Mouse (Mus musculus): Measurements from ENCODE around the gene Kcnip4.

The Kcnip4 gene

DNA sequence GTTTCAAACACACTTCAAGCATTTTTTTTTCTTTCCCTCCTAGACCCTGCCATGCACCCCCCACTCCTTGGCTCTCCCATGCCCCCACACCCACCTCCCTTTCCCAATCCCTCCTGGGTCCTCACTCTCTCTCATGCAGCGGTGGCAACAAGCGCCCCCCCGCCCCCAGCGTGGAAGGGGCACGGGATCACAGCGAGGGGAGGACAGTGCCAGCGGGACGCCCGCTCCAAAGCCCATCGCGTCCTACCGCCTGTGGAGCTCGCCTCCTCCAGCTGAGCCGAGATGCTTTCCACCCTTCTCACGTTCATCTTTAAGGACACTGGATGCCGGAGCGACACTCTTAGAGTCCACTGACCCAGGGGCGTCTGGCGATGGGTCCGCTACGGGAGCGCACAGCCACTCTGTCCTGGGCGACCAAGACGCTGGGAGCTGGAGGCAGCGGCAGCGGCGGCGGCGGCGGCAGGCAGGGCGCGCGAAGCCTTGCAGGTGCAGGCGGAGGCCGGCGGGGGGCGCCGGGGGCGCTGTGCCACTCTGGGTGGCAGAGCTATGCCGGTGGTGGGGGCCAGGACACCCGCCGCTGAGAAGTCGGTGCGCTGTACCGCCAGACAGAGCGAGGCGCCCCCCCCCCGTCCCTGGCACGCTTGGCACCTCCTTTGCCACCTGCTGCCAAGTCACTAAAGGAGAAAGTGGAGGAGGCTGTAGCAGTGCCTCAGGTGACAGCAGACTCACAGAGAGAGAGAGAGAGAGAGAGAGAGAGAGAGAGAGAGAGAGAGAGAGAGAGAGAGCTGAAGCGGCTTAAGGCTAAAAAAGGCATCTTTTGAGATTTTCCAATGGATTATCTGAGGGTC is at the start of gene Kcnip4:
Kcnip4 (minus strand) TSS at position 514 of the 848 bp plus-strand sequence.
- DNase-seq (ENCODE audit: low spot score in 2 of 2) = no peak

DNA sequence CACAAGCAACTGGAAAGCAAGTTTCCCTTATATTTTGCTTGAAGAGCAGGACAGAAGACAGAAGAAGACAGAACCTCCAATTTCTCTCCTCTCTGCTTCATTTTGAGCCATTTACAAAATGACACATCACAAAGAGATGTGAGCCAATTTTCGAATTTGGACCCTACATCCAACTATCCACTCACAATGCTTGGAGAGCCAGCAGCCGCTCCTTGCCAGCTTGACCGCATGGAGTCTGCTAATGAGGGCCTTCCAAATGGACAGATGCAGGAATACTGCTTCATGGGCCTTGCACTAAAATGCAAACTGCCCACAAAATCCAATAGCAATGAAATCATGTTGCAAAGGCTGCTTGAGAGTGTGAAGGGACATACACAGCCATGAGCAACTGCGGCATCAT is 47.2 kb upstream of the Kcnip4 start:
- DNase-seq (ENCODE audit: low spot score in 2 of 2) = no peak

DNA sequence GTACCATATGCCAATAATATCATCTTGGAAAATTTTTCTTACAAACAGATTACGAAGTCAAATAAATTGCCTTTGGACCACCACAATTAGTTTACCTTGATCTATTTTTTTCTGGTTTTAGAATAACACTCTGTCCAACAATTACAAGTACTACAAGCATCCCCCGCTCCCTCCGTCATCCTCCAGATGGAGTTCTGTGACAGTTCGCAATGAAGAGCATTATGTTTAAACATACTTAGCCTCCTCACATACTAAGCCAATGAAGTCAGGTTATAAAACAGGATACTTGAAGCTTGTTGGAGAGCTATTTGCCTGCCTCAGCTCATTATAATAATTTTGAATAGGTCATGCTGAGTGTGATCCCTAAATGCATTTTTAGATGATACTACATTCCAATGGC is 39.0 kb upstream of the Kcnip4 start:
- DNase-seq (ENCODE audit: low spot score in 2 of 2) = no peak

DNA sequence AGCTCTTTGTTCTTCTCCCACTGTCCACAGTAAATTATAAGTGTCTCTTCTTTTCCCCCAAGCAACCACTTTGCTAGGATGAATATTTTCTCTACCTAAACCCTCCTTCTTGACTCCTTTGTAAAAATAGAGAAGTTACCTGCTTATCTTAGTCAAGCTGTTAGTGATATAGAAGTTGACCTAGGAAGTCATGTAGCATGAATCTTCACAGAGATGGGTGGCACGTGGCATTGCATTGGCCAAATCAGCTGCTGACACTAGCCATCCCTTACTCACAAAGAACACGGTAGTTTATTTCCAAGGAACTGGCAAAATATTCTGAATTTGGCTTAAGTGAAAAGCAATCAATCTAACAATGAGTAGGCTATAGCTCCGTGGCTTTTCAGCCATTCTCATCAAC is 32.7 kb upstream of the Kcnip4 start:
- DNase-seq (ENCODE audit: low spot score in 2 of 2) = no peak

DNA sequence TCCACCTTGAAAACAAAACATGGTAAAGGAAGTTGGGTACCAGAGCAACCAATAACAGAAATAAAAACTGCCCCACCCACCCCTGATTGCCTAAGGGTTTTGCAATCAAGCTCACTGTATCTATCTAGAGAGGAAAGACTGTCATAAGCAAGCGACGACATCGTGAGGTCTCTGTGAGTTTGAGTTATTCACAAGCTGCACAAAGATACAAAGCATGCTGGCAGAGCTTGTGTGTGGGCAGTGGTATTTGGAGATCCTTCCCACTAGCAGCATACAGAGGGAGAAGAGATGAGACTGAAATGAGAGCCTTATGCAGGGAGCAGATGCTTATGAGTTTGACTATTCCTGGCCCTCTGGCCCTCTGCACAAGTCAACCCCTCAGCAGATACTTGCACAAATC is 23.2 kb upstream of the Kcnip4 start:
- no peak for DNase-seq (ENCODE audit: low spot score in 2 of 2)

DNA sequence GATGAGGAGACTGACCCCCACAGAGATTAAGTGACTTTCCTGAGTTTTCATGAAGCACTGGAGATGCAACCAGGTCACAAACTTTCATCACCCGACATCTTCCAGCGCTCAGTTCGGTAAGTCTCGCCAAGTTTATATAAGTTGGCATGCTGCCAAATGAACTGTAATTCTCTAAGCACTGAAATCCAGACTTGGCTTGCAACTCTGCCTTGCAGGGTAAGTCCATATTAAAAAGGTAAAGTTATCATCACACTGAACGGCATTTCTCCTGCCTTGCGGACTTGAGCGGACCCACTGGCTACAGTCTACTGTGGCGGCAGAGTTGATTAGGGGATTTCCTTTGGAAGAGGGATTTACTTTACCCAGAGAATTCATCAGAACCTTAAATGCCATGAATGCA is 4.7 kb upstream of the Kcnip4 start:
- DNase-seq (ENCODE audit: low spot score in 2 of 2) = no peak

DNA sequence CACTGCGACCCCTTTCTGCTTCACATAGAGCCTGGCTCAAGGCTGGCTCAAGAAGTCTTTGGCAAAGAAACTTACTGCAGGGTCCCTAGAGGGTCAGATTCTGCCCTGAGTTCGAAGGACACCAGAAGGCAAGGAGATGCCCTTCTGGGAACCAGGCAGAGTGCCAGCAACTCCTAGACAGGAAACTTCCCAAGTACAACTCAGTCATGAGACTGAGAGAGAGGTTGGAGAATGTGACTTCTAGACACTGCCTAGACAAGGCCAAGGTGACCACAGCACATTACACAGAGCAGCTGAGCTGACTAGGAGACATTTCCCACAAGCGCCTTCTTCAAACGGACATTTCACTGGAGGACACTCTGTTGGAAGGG is 520 bp upstream of the Kcnip4 start:
- no peak for DNase-seq (ENCODE audit: low spot score in 2 of 2)

DNA sequence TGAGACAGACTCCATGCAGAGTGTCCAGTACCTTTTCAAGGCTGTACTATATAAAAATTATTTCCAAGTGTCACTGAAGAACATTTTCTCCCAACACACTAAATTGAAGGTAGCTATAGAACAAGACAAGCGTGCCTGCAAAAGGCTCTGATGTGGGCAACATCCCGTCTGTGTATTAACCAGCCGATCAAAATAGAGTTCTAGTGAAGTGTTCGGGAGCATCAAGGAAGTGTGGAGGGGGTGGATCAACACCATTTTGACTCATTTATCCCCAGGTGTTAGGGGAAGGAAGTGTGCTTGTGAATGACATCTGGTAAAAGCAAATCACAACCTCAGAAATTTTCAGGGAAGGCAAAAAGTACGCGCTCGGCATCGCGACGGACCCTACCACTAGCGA is 712 bp downstream of the Kcnip4 start:
- DNase-seq (ENCODE audit: low spot score in 2 of 2) = no peak

DNA sequence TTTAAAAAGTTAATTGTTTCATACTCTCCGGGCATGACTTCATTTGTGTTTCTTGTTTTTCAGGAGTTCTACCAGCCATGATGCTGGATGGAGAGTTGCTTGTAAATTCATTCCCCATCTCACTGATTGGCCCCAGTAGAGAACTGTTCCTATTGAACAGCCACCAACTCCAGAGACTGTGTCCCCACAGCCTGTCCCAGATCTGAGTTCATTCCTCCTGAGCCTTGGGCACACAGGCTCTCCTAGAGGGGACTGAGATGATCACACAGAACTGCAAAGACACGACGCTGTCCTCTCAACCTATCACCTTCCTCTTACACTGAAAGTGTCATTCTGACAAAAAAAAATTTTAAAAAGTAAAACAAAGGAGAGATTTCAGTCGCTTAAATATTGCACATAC is 1.7 kb downstream of the Kcnip4 start:
- DNase-seq (ENCODE audit: low spot score in 2 of 2) = no peak

DNA sequence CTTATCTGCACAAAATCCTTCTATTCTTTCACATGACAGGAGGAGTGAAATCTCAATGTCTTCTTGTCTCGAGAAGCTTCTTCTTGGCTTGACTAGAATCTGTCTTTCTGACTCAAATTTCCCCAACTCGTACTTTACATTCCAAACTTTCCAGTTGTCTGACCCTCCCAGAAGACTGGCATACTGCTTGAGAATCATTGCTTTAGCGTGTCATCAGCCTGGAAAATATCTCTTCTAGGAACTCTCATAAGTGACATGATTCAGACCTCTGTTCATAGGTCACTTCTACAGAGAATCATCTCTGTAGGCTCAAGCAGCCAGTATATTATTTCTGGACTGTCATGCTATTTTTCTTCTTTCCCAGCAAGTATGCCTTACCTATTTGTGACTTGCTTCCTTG is 26.0 kb downstream of the Kcnip4 start:
- no peak for DNase-seq (ENCODE audit: low spot score in 2 of 2)

DNA sequence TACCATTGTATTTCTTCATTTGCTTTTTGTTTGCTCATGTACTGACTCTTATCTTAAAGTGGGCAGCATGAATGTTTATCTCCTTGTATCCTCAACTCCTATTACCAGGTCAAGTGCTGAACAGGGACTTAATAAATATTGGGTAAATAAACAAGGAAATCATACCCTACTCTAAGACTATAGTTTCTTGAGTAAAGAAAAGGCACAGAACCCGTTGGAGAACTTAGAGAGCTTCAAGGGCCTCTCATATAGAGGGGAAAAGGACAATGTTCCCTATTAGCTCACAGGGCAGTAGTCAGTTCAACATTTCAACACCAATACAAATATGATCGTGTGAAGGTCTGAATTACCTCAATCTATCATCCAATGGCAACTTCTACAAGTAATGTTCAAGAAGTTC is 37.4 kb downstream of the Kcnip4 start:
- DNase-seq (ENCODE audit: low spot score in 2 of 2) = no peak

DNA sequence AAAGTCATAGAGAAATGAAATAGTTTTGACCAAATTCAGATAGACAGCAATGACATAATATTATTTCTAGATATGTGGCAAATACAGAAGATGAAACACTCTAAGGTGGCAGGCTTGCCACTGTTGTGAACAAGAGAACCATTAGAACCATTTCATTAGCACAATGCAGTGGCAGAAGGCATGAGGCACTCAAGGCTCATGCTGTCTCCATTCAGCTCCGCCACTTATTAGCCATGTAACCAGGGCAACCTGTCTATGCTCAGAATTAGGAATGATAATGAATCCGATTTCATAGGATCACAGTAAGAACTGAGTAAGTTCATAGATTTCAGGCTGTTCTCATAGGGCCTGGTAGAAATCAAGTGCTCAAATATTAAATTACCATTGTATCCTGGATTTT is 54.0 kb downstream of the Kcnip4 start:
- DNase-seq (ENCODE audit: low spot score in 2 of 2) = no peak

DNA sequence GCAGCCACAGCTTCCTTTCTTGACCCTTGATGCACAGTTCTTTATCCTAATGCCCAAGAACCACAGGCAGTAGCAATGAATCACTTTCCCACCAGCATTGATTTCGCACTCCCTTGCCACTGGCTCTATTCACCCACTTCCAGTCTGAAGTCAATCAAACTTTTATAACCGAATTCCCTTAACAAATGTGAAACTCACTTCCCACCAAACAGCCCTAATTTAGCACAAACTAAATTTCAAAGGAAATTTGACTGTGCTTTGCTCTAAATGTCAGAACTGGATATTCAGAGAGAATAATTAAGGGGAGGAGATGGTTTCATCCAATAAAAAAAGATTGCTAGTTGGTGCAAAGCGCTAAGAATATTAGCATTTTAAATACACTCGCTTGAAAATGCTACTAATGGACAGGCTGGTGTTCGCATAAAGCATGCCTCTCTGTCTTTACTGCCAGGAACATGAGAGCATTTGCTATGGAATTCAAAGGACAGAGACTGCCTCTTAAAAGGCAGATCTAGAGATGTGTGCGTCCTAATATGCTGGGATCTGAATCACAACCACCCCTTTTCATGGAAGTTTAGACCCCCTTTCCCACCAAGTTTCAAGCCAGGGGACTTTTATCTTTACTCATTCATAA is 63.9 kb downstream of the Kcnip4 start:
- DNase-seq (ENCODE audit: low spot score in 2 of 2) = no peak

DNA sequence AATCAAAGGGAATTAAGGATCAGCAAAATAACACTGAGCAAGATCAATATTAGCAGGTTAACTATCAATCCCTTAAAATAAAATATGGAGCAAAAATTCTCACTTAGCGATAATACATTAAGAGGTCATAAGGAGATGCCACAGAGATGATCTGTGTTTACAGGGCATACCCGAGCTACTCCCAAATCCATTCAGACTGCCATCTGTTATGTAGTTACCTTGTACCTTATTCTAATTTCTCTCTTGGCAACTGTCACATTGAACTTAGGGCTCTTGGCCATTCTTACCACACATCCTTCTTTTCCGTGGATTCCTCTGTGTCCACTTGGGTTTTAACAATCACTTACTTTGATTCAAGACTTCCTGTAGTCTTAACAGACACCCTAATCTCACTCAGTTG is 71.6 kb downstream of the Kcnip4 start:
- no peak for DNase-seq (ENCODE audit: low spot score in 2 of 2)

DNA sequence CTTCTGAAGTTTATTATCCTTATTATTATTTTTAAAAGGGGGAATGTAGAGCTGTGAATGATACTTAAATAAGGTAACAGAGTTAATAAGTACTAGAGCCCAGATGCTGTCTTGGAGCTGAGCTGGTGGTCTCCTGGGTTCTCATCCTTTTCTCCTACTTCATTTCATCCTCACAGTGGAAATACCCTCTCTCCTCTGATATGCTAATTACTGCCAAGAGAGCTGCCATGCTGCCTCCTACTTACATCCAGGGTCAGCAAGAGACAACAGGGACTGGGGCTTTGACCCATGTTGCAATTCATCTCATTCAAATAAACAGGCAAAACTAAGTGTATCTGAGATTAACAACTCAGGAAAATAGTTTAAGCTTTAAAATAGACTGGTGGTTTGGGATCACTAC is 73.4 kb downstream of the Kcnip4 start:
- no peak for DNase-seq (ENCODE audit: low spot score in 2 of 2)

DNA sequence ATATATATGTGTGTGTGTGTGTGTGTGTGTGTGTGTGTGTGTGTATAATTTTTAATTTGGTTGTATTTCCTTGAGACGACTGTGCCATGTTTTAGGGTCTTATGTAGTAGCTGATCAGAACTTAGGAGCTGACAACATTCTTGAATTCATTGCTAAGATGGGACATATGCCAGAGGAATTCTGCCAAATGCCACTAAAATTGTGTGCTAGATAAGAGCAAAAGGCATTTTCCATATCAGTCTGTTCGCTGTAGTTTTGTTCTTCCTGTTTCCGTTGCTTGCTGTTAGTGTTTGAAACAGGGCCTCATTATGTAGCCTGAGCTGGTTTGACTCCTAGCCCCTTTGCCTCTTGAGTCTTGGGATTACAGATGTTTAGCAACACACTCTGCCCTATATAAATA is 73.8 kb downstream of the Kcnip4 start:
- no peak for DNase-seq (ENCODE audit: low spot score in 2 of 2)

DNA sequence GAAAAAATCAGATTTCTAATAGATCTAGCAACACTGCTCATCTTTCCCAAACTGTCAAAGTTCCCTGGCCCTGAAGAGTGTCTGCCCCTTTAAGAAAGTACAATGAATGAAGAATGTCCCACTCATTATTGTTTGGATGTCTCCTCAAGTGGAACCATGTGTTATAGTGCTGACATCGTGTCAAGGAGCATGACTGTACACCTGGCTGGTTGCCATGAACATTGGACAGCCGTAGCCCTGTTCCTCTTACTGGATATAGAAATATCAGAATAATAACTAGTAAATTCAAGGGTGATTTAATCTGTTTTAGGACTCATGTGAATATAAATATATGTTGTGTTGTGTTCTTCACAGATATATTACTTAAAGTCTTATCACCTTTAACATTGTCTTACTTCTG is 87.5 kb downstream of the Kcnip4 start:
- DNase-seq (ENCODE audit: low spot score in 2 of 2) = no peak

DNA sequence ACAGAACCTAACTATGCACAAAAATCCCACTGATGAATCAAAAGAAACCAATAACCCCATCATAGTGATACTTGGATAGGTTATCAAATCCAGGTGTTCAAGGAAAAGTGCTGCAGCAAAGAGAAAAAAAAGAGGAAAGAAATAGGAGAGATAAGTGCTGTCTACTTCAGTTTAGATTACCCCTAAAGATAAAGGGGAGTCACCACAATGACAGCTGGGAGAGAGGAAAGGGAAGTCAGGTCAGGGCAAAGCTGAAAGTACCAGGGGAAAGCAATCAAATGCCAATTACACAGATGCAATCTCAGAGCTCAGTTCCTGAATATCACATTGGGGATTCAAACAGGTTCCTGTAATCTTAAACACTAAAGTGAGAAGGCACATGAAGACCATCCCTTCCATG is 97.0 kb downstream of the Kcnip4 start:
- no peak for DNase-seq (ENCODE audit: low spot score in 2 of 2)

DNA sequence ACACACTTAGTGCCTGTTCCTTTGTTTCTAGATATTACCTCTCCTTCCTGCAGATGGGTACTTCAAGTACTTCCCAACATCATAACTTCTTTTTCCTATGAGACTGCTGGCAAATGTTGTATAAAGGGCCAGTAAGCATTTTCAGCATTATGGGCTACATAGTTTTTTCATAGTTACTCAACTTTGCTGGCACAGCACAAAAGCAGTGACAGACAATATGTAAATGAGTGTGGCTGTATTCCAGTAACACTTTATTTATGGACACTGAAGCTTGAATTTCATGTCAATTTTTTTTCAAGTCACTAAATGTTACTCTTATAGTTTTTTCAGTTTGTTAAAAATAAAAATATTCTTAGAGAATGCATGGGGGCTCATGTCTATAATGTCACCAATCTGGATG is 105.0 kb downstream of the Kcnip4 start:
- no peak for DNase-seq (ENCODE audit: low spot score in 2 of 2)

DNA sequence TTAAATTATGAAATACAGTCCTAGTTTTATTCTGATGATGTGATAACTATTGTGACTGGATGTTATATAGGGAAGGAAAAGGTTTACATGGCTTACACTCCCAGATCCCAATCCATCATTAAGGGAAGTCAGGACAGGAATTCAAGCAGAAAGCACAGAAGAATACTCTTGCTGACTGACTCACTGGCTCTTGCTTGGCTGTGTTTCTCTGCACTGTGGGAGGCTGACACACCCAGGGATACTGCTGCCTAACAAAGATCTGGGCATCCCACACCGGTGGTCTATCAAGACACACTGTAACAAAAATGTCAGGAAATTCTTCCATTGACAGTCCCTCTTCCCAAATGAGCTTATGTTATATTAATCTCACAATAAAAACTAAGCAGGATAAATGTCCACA is 116.4 kb downstream of the Kcnip4 start:
- no peak for DNase-seq (ENCODE audit: low spot score in 2 of 2)

DNA sequence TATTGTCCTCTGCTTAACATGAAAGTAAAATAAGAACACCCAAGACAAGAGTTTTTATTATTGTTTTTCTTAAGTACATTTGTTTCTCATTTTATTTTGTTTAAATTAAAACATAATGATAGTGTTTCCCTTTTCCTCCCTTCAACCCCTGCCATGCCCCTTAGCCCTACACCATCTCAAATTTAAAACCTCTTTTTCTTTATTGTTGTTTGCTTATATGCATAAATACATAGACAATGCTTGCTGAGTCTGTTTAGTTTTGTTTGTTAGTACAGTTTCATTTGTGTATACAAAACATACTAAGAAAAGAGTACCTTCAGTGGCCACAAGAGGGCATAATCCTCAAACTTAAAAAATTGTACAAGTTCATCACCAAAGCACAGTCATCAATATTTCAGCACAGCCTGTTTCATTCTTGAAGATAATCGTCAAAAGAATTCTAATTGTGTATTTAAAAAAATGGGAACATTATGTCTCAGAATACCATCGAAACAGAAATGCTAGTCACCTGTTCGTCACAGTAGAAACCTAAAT is 154.1 kb downstream of the Kcnip4 start:
- no peak for DNase-seq (ENCODE audit: low spot score in 2 of 2)

DNA sequence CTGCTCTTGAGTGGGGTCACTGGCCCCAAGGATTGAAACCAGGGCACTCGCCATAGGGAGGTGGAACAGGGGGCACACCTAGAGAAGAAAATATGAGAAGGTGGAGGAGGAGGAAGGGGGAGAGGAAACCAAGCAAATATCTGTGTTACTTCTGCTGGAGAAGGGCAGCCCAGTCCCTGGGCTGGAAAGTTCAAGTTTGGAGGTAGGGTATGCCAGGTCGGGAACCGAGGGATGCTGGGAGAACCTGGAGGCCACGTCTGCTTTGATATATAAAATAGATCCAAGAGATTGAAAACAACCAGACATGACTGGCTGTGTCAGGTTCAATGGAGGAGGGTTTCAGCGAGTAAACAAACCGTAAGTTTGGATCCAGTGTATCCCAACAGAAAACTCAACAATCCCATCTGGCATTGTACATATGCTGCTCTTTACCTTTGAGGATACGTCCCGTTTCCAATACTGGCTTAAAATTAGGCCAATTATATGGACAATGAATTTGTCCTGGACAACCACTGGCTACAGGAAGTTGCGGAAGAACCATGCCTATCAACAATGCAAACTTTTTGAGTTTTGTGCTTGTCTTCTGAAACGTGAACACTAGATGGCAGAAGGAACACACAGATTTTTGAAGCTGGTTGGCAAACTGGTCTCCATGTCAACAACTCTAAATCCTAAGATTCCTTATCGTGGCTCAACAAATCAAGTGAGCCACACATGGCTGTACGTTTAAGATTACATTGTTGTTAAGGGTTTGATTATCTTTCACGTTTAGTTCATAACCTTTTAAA is 155.9 kb downstream of the Kcnip4 start:
- no peak for DNase-seq (ENCODE audit: low spot score in 2 of 2)

DNA sequence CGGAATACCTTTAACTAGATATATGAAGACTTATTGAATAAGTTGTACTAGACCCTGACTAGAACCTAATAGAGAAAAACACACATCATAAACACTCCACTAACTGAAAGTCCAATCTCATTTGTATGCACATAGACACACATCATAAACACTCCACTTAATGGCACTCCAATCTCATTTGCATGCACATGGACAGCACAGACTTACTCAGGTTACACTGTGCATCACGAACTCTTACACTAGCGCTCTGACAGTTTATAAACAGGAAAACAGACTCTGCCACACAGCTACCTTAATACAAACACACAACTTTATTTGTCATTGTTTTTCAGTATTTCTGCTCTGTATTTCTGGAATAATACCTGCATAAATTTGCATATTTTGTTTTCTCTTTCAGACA is 168.3 kb downstream of the Kcnip4 start:
- no peak for DNase-seq (ENCODE audit: low spot score in 2 of 2)
